Mouse (Mus musculus): ENCODE measurements at regions not wholly inside any gene's neighbourhood (a gene's known extent, or its start where the extent isn't known, plus 50 kb on each side); places are given as distances from the start of the nearest gene placed in this dataset.

DNA sequence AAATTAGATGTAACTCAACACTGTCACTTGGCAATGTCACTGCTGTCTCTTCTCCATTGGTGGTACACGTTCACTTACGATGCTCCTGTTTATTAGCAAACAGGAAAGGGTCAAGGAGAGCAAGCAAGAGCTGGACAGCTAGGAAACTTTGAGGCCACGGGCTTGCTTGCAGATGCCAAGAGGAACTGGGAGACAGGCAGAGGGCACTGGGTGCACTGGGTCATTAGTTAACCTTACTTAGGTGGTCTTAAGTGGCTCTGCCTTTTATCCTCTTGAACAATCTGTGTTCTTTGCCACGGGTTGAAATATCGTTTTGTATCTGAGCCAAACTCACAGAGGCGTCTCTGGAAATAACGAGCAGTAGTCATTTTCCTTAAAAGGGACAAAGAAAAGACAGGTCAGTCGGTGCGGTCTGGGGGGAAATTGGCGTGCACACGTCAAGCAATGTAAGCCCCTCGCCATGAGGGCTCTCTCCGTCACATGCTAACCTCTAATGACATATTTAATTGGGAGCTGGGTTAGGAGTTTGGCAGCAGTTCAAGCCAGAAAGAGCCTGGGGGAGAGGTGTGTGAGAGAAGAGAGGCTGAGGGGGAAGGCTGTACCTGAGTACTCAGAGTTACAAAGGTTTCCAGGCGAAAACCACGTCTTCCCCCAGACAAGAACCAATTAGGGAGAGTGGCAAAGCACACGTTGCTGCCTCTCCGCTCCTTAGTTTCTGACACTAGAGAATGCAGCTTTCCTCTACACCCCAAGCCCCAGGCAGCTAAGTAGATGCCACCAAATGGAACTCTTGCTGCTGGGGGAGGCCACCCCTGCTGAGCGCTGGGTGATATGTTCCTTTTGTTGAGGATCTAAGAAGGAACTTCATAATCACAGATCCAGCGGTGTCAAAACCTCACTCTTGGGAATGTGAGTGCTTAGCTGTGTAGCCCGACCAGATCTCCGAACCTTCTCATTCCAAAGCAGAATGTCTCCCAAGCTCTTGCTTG lies 140.0 kb upstream of the Tut7 start:
- no peak for DNase-seq (ENCODE audit: low read depth)

DNA sequence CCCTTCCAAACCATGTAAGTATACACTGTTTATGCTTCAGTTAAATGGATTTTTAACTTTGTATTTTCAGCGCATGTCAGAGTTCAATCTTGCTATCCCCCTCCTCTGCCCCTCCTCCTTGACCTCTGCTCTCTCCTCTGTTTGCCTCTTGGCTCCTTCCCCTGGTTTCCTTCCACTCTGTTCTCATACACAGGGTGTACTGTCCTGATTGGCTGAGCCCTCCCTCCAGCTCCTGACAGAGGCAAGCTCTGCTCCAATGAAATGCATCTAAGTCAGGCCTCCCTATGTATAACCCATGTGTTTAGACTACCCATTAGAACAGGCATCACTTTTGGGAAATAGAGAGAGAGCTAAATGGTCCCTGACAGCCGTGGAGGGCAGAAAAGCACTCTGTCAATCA lies 133.5 kb upstream of the Tut7 start:
- DNase-seq (ENCODE audit: low read depth) = no peak

DNA sequence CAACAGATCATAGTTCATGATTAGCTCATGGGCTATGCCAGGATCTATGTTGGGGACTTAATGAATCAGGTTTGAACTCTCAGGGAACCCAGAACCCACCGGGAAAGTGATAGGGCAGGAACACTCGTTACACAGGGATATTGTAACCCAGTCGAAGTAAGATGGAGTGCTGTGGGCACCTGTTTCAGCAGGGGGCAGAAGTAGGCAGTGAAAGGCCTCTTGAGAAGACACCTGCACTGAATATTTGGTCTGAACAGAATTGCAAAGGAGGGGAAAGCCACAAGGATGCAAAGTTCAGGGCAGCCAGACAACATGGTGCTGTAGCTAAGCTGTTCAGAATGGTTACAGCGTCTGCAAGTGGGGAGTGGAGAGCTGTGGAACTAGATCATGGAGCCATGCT lies 129.9 kb upstream of the Tut7 start:
- no peak for DNase-seq (ENCODE audit: low read depth)

DNA sequence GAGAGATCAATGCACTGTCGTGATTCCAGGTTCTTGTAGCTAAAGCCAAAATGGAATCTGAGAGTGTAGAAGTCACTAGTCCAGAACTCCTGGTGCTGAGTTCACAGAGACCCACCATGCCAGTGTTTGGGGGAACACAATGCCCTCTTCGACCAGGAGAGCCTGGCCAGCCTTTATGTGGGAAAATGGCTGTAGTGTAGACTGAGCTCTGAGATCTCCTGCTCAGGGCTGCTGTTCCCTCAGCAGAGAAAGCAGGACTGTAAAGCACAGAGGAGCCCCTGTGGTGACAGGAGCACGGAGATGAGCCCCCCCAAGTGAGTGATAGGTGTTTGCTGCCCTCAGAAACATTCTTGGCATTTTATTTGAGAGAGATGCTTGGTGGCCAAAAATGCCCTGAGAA lies 129.2 kb upstream of the Tut7 start:
- no peak for DNase-seq (ENCODE audit: low read depth)

DNA sequence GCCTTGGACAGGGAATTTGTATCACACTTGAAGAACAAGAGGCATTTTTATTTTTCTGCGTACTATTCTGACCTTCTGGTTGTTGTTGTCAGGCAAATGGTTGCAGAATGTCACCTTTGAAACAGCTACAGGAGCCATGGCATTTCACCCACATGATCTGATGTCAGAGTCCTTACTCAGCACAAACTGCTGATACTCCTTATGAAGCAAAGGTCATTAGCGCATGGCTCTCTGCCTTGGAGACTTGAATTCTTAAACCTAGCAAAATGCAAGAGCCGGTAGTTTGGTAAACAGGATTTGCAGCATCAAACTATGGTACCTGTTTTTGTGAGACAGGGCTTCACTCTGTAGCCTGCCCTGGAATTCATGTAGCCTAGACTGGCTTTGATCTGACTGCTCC lies 127.3 kb upstream of the Tut7 start:
- no peak for DNase-seq (ENCODE audit: low read depth)

DNA sequence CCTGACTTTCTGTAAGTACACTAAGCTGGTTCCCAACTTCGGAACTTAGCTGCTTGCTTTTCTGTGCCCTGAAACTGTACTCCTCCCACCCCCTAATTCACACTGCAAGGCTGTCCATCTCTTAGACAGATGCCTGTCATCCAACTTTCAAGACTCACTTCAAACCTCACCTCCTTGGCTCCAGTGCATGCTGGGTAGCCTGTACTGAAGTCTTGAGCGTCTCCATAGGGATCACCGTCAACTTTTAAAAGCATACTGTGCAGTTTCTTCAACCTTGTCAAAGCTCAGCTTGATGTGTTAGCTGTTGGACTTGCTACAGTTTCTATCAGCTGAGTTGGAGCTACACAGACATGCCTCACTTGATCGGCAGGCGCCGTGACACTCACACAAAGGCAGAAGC lies 126.5 kb upstream of the Tut7 start:
- no peak for DNase-seq (ENCODE audit: low read depth)

DNA sequence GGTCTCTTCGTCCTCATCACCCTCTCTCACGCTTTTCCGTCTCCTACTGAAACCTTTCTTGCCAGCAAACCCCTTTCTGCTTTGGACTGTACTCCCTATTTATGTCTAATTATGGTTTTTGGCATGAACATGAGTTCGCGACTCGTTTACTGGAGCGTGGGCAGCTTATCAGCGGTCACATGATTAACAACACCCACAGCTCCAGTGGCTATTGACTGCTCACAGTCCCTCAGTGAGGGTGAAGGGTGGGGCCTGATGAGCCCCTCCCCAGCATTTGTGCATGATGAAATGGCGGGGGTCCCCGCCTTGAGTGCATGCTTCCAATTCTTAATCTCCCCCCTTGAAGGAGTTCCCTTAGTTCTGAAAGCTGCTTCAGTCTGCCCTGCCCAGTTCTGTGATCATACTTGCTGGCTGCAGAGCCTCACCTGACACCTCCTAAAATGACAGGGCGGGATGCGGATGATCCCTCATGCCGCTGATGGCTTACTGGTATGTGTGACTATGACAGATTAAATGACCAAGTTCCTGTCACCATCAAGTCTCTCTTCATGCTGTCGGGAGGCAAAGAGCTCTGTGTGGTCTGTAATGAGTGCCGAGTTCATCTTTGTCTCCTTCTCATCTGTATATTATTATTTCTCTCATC lies 125.7 kb upstream of the Tut7 start:
- no peak for DNase-seq (ENCODE audit: low read depth)

DNA sequence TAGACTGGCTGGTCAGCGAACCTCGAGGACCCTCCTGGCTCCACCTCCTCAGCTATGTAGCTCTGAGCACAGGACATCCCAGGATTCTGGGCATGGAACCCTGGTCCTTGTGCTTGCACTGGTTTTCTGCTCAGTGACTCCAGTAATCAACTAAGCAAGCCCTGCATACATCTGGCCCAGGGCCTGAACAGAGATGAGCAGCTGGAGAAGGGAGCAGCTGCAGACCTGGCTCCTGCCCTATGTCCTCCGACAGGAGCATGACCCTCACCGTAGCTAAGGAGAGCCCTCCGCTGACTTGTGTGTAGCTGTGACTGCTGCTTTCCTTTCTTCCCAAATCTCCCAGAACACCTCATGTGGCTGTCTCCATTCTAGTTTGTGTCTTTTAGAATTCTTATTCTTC lies 124.5 kb upstream of the Tut7 start:
- DNase-seq (ENCODE audit: low read depth) = no peak

DNA sequence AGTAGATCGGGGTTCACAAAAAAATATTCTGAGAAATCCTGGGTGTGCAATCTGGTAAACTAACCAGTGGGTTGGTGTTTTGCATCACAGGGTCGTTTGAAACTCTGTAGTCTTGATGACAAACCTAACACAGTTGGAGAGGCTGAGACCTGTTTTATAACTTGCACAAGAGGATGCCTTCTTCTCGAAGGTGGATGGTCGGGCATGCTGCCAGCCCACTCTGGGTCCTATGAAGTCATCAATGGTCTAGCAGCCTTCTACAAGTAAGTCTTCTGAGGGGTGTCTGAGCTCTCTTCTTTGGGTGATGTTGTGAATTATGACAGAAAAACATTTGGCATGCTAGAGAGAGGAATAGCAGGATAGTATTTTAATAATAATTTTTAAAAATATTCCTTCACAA lies 123.6 kb upstream of the Tut7 start:
- DNase-seq (ENCODE audit: low read depth) = no peak

DNA sequence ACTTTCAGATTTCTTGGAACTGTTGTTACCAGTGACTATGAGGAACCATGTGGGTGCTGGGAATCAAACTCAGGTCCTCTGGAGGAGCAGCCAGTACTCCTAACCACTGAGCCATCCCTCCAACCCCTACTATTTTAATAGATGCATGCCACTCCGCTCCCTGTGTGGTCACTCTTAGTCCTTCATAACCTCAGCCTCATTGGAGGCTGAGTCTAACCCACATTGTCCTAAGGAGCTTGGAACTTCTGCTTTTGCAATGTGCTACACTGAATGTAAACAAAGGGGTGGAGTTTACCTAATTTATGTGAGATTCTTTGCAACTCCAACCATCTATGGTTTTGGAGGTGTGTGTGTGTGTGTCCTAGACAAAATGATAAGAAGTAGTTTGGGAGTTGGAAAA lies 122.7 kb upstream of the Tut7 start:
- no peak for DNase-seq (ENCODE audit: low read depth)

DNA sequence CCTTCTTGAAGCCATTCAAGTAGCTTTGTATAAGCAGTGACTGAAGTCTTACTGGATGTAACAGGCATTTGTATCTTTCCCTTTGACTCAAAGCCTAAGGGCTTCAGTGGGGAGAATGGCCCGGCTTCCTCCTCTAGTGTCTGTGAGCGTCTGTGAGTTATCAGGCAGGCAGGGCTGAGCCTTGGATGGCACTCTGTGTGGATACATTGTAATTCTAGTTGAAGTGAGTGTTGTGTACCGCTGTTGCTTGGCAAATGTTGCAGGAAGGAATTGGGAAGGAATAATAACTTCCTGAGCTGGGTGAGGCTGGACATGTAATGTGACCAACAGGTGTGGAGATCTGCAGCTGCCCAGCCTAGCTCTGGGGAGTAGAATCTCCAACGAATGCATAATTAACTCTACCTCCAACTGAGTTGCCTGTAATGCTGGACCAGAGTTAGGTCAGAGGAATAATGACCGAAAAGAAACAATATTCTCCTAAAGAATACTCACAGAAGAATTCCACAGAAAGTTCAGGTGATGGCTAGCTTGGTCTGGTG lies 120.7 kb upstream of the Tut7 start:
- no peak for DNase-seq (ENCODE audit: low read depth)

DNA sequence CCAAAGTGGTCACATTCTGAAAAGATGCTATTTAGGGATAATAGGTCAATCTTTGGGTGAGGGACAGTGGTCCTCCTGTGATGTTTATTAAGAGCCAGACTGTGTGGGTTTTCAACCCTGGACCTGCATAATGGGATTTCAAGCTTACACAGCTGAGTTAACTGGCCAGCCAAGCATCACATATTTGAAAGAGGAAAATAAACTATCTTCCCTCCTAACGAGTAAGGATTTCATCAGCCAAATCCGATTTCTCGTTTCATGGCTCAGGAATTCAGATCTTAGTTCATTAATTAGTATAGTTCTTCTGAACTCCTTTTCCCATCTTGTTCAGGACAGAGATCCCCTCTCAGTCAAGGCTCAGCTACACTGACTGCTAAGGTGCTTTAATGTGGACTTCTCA lies 120.1 kb upstream of the Tut7 start:
- DNase-seq (ENCODE audit: low read depth) = no peak

DNA sequence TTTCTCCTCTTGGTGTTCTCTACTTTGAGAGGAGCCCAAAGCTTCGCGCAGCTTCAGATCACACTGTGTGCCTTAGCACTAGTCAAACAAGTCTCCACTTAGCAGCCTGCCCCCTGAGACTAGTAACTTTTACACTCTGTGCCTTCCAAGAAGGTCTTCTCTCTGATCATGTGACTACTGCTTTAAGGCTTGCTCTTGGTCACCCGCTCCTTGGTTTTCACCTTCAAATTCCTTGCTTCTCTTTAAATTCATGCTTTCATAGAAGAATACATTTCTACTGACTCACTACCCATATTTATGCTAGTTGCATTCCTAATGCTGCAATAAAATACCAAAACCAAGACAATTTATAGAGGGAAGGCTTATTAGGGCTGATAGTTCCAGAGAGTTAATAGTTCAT lies 118.6 kb upstream of the Tut7 start:
- no peak for DNase-seq (ENCODE audit: low read depth)

DNA sequence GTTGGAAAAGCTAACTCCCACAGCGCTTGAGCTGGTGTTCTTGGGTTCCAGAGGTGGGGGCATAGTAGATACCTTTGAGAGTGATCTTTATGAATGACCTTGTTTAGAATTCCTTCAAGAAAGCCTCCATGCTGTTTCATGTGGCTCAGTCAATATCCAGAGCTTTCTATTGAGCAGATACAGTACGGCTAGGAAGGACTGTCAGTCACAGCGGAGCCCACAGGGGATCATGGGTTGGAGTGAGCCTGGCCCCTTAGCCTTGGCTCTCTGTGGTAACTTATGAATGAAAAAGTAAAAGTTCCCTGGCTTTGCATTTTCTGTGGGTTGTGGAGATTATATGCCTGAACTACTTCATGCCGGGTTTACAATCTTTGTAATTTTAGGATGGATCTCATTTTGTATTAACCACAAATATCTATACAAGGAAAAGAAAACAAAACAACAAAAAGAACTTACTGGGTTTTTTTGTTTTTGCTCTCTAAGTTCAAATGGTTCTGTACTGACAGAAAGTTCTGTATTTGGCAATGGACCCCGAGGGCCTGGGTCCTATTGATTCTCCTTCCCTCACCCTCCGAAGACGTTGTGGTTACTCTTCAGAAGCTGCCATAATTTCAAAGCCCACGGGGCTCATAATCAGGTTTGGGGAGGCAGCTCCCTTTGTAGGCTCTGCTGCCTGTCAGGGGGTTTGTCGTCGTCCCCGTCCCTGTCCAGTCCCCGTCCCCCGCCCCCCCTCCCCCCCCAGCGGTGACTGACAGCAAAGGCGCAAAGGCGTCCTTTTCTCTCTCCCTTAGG lies 117.7 kb upstream of the Tut7 start:
- no peak for DNase-seq (ENCODE audit: low read depth)

DNA sequence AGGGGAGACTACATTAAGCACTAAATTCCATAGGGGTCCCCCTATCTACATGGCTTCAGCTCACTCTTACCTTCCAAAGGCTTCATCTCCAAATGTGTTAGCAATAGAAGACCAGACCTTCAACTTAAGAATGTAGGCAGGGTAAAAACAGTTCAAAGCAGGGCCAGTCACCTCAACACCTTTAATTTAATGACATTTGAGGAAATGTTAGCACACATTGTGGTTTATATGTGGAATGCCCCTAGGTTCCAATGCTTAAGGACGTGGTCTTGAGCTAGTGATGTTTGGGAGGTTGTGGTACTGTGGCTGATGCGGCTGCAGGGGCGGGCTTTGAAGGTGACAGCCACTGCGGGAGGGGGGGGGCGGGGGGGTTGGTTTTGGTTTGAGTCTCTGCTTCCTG lies 116.9 kb upstream of the Tut7 start:
- no peak for DNase-seq (ENCODE audit: low read depth)

DNA sequence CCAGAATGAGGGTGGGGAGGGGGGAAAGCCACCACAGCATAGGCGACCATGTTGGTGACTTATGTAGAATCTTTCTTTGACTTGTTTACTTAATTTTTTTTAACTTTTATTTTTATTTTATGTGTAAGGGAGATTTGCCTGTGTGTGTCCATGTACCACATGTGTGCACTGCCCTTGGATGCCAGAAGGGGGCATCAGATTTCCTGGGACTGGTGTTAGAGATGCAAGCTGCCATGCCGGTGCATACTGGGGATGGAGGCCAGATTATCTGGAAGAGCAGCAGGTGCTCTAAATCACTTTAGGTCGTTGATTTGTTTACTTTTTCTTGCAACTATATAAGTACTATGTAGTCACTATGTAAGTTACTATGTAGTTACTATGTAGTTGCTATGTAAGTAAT lies 114.2 kb upstream of the Tut7 start:
- DNase-seq (ENCODE audit: low read depth) = no peak

DNA sequence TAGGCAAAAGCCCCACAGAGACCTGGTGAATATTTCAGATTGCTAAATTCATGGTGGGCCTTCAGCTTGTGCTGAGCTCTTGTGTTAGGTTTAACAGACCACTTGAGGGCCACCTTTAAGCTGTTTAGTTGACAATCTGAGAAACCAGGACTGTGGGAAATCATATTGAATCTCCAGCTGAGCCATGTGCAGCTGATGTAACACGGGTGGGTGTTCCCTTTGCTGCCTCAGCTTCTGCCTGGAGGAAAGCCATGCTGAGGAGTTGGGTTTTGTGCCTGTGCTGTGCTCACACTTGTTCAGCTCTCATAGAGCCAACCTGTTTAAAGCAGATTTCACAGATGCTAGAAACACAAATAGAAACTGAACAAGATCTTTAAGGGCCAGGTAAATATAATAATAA lies 111.6 kb upstream of the Tut7 start:
- DNase-seq (ENCODE audit: low read depth) = no peak

DNA sequence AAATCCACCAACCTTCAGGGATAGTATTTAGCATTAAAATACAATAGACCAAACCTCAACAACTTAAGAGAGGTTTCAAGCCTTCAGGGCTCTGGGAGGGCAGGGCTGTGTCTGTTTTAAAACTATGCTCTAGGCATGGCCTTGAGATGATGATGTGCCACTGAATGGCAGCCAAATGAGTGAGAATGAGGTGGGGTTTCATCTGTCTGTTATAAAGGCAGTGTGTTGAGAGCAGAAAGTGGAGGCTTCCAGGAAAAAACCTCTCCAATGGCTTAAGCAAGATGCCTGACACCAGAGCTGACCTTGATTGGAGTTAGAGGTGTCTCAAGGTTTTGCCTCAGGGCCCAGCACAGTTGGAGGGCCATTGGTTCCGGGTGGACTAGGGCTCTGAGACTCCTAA lies 111.1 kb upstream of the Tut7 start:
- no peak for DNase-seq (ENCODE audit: low read depth)

DNA sequence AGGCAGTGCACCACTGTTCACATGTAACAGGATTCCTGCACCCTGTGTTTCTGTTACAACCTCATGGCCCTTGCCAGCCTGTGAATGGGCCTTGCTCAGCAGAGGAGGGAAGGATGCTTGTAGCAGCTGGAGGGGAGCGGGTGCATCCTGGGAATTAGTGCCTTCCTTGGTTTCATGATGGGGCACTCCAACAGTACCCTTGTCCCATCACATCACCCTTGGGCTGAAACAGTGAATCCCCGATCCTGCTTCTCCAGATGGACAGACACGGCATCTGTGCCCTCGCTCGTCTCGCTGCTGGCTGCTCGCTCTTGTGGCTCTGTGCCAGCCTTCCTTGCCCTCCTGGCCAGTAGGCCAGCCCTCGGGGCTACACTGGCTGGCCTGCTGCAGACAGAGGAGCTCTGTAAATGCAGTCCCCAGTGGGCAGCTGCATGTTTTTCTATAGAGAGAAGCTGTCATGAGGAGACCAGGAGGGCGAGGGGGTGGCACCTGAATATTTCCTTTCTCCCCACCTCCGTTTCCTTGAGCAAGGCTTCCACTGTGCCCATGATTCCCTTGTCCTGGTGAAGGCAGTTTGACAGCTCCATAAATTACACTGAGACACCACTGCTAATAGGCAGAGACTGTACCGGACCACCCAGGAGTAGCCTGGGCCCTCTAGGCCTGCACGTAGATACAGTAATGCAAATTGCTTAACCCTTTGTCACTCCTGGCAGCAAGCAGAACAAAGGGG lies 104.6 kb upstream of the Tut7 start:
- no peak for DNase-seq (ENCODE audit: low read depth)

DNA sequence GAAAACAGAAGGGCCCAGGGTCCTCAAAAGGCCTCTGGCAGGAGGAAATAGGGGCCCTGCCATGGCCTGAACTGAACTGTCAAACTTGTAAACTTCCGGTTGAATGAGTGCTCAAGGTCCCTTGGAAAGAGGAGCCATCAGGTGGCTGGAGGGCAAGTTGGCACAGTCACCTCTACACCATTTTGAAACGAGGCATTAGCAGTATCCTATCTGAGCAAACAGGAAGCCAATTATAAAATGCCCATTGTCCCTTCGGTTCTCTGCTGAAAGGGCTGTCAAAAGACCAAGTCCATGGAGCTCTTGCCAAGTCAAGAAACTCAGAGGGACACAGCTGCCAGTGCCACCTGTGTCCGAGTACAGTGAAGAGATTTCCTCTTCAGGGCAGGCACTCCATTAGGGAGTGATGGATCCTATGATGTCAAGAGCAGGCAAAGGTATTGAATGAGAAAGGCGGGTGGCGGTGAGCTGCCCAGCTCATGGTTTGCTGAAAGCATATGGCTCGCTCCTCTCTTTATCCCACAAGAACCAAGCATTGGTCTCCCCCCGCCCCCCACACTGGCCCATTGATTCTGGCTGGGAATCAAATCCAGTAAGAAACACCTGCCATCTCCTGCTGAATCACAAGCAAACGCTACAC lies 103.0 kb upstream of the Tut7 start:
- DNase-seq (ENCODE audit: low read depth) = no peak

DNA sequence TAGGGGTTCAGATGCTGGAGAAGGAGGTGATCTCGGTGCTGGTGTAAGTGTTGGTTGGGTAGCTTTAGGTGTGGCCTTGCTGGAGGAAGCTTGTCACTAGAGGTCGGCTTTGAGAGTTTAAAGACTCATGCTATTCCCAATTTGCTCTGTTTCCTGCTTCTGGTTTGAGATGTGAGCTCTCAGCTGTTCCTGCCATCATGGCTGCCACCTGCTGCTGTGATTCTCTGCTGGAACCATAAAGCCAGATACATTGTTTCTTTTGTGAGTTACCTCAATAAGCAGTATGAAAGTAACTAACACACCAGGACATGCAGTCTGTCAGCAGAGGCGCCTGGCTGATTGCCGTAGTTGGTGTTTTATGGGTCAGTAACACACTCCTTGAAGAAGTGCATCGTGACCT lies 94.2 kb upstream of the Tut7 start:
- DNase-seq (ENCODE audit: low read depth) = no peak

Measured in induced T-regulatory cell, adult 2 months (primary cell).